Mouse (Mus musculus) forebrain, postnatal 0 days (tissue): ENCODE measurements around the gene Bace1. TPM values are rescaled to one million over a fixed set of nuclear protein-coding genes. Genes with fewer than 3 reads are reported as not detected.
"Not testable (repeated sequence)": the region's sequence is repeated elsewhere in the genome, so short reads cannot be mapped to it uniquely, and the experiment has no call there.

ENCODE experiments used
- ATAC-seq: fragments of 200-750 bp; cut with Nextera tagmentation; 2 replicates; pipeline ENCODE4 v1.8.0; 2017; ENCODE audit warnings: mild to moderate bottlenecking, moderate library complexity
- DNase-seq: peaks from one replicate; pipeline ENCODE4 v3.0.0-alpha.2; 2015
- H3K27ac ChIP-seq: fragments of 300-500 bp; sonication (generic); 2 replicates; pipeline ENCODE4 v1.5.1; 2014; ENCODE audit warnings: low read depth, mild to moderate bottlenecking, antibody characterized with exemption, low read length, moderate library complexity, mixed read lengths
- H3K27me3 ChIP-seq: fragments of 300-500 bp; sonication (generic); 2 replicates; pipeline ENCODE4 v1.6.1; 2014; ENCODE audit warnings: mild to moderate bottlenecking, low read length, mixed read lengths; ENCODE audit not compliant: insufficient read depth
- H3K36me3 ChIP-seq: fragments of 300-500 bp; sonication (generic); 2 replicates; pipeline ENCODE4 v1.6.1; 2014; ENCODE audit warnings: mild to moderate bottlenecking, moderate library complexity; ENCODE audit not compliant: insufficient read depth
- H3K4me1 ChIP-seq: fragments of 300-500 bp; sonication (generic); 2 replicates; pipeline ENCODE4 v1.6.1; 2014; ENCODE audit warnings: antibody characterized with exemption; ENCODE audit not compliant: insufficient read depth
- H3K4me2 ChIP-seq: fragments of 300-500 bp; sonication (generic); 2 replicates; pipeline ENCODE4 v1.6.1; 2014; ENCODE audit warnings: low read depth, mild to moderate bottlenecking, moderate library complexity
- H3K4me3 ChIP-seq: fragments of 300-500 bp; sonication (generic); 2 replicates; pipeline ENCODE4 v1.5.1; 2014; ENCODE audit warnings: low read depth, low read length, mixed read lengths
- H3K9ac ChIP-seq: fragments of 300-500 bp; sonication (generic); 2 replicates; pipeline ENCODE4 v1.6.1; 2014; ENCODE audit warnings: mild to moderate bottlenecking
- H3K9me3 ChIP-seq: fragments of 300-500 bp; sonication (generic); 2 replicates; pipeline ENCODE4 v1.6.1; 2016; ENCODE audit warnings: low read length
- CTCF ChIP-seq: sonication (generic); IDR thresholded peaks from 2 replicates; pipeline ENCODE4 v1.5.1; 2016; ENCODE audit warnings: antibody characterized with exemption, control low read depth, low read depth
- WGBS: fragments of 180-500 bp; shearing (Covaris S2); extraction: QIAGEN DNeasy Blood & Tissue Kit; methylation state at CpG from one replicate; pipeline ENCODE4 v1.1.7; 2014; 5-methylcytosine and 5-hydroxymethylcytosine counted together
- polyA plus RNA-seq: library from polyadenylated mRNA; unstranded; fragments of >200 nt; fragmentation: Nextera tagmentation; extraction: Ambion mirVana; gene quantifications from 2 replicates; pipeline ENCODE4 v1.2.1, GENCODE M21; 2015
- total RNA-seq: library from RNA; depleted of rRNA; stranded (reverse); fragments of >200 nt; gene quantifications from 2 replicates; pipeline ENCODE4 v1.2.3, GENCODE M21; 2014

The Bace1 gene
- total and polyA plus RNA-seq, 2 experiments from 2014 or later, result 39.1 to 48.5 TPM

- H3K9me3 ChIP-seq, result no peaks in the 10 kb centered on the region
- no peak overlapping the region for H3K4me3 ChIP-seq
- no peak overlapping the region for H3K9ac ChIP-seq
- no peak overlapping the region for H3K4me2 ChIP-seq
- ATAC-seq (no peak), DNase-seq (no peak)
- H3K36me3 ChIP-seq, result no peaks in the 10 kb centered on the region
- WGBS, result 71% methylated on average over 5 of the region's 5 CpGs
- no peak for TF ChIP-seq CTCF
- H3K27me3 ChIP-seq, result no peaks in the 10 kb centered on the region
- no peak overlapping the region for H3K27ac ChIP-seq
- peaks cover 29% of the 10 kb centered on the region for H3K4me1 ChIP-seq
These were observed 4.6 kb downstream of the Bace1 start for GRCm38 (mm10) chr9:45843007-45843406.

- H3K27me3 ChIP-seq, result no peaks in the 10 kb centered on the region
- ATAC-seq (no peak), DNase-seq (no peak)
- no peak overlapping the region for H3K27ac ChIP-seq
- H3K4me3 ChIP-seq, result no peak overlapping the region
- no peak overlapping the region for H3K9ac ChIP-seq
- H3K9me3 ChIP-seq, result no peaks in the 10 kb centered on the region
- no peak for TF ChIP-seq CTCF
- H3K4me2 ChIP-seq, result no peak overlapping the region
- WGBS, result 88% methylated on average over 1 of the region's 1 CpGs
- H3K4me1 ChIP-seq, result peaks cover 29% of the 10 kb centered on the region
- H3K36me3 ChIP-seq, result no peaks in the 10 kb centered on the region
These were observed 5.4 kb downstream of the Bace1 start for GRCm38 (mm10) chr9:45843780-45844179.

DNA sequence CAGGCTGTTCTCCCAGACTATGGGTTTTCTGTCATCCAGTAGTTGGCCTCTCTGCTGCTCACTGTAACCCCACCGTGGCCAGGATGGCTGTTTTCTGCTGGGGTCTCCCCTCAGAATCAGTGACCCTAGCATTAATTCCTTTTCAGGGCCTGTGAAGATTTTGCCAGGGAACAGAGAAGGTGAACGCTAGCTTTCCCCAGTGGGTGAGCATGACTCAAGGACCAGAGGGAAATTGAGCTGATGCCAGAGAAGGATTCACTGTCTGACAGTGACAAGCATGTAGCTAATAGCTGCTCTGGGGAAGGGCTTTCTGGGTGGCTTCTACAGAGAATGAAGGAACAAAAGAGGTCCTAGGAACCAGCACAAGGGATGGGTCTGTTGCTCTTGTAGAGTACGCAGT lies 7.2 kb downstream of the Bace1 start:
- no peaks in the 10 kb centered on the region for H3K27me3 ChIP-seq
- no peak overlapping the region for H3K4me3 ChIP-seq
- peaks cover 16% of the 10 kb centered on the region; the same call in 1 of the 2 replicates for H3K4me1 ChIP-seq
- H3K9ac ChIP-seq, result no peak overlapping the region
- DNase-seq (no peak), ATAC-seq (no peak)
- H3K4me2 ChIP-seq, result no peak overlapping the region
- H3K27ac ChIP-seq, result no peak overlapping the region
- 72% methylated on average over 3 of the region's 3 CpGs for whole genome bisulfite sequencing
- no peak for TF ChIP-seq CTCF
- H3K36me3 ChIP-seq, result no peaks in the 10 kb centered on the region
- H3K9me3 ChIP-seq, result no peaks in the 10 kb centered on the region

DNA sequence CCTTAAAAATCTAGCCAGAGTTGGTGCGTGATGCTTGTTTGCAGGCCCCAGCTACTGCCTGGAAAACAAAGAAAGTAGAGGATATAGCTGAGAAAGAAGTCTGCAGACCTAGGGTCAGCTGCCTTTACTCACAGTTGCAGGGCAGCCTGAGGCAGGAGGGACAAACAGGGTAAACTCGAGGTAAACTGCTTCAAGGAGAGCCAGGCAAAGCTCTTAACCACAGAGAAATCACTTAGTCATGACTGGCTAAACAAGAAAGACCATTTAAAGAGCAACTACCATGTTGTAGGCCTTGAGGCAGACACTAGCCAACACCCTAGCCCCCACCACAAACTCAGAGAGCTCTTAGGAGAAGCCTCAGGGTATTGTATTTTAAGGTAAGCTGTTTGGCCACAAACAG lies 7.8 kb downstream of the Bace1 start:
- H3K9me3 ChIP-seq, DNase-seq, H3K36me3 ChIP-seq, H3K9ac ChIP-seq, ATAC-seq, H3K27me3 ChIP-seq, H3K4me2 ChIP-seq, H3K4me3 ChIP-seq, H3K27ac ChIP-seq: not testable (repeated sequence)
- WGBS, result 79% methylated on average over 2 of the region's 2 CpGs
- 0 out of 2 replicates have a peak, but pooled peaks cover 11% of the 10 kb centered on the region for H3K4me1 ChIP-seq

GRCm38 (mm10) chr9:45846891-45847460 lies 8.6 kb downstream of the Bace1 start:
- Histone ChIP-seq H3K9me3 (no peaks in the 10 kb centered on the region), H3K4me1 (0 out of 2 replicates have a peak, but pooled peaks cover 8% of the 10 kb centered on the region), H3K4me3 (no peak overlapping the region), H3K4me2 (no peak overlapping the region), H3K27me3 (no peaks in the 10 kb centered on the region), H3K27ac (no peak overlapping the region), H3K9ac (no peak overlapping the region), H3K36me3 (peaks cover 3% of the 10 kb centered on the region; the same call in 1 of the 2 replicates)
- no peak for TF ChIP-seq CTCF
- ATAC-seq, result no peak
- DNase-seq, result no peak
- WGBS, result 90% methylated on average over 5 of the region's 5 CpGs

DNA sequence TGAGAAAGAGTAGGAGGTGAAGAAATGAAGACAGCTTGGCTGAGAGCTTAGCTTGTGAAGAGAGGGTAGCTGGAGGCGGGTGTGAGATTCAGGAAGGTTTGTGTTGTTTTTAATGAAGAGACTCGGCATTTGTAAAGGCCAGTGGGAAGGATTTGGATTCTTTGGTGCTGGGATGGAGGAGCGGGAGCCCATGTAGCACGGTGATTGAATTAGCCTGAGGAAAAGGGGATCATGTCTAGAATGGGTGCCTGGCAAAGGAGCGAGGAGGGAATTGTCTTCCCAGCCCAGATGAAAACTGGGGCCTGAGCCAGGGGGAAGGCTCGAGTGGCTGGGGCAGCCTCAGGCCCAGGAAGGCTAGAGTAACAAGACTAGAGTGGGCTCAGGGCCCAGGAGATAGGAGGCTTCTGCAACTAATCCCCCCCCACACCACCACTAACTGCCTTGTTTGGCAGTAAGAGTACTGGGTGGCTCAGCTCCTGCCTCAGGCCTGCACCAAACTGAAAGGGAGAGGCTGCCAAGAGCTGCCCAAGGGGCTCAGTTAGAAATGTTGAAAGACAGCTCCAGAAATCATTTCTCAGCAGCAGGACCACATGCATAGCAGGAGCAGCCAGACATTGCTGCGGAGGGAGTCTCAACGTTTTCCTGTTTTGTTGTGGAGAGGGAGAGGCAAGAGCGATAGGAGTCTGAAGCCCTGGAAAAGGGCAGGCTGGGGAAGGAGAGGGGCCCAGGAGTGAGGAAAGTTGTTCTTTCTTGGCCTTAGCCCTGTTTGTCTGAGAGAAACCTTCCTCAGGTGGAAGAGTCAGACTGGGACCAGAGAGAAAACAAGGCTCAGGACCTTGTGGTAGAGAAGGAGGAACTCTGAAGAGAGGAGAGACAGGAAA lies 11.4 kb downstream of the Bace1 start:
- no peaks in the 10 kb centered on the region for H3K27me3 ChIP-seq
- peaks cover 17% of the 10 kb centered on the region for H3K36me3 ChIP-seq
- peak; percentile 43 for DNase-seq
- peak; percentile 69 for ATAC-seq
- TF ChIP-seq CTCF, result no peak
- WGBS, result 44% methylated on average over 9 of the region's 9 CpGs
- no peaks in the 10 kb centered on the region for H3K4me1 ChIP-seq
- H3K27ac ChIP-seq, result peak overlapping the region; percentile 54
- H3K4me3 ChIP-seq, result no peak overlapping the region
- no peak overlapping the region for H3K4me2 ChIP-seq
- no peaks in the 10 kb centered on the region for H3K9me3 ChIP-seq
- no peak overlapping the region; the same call in 1 of the 2 replicates for H3K9ac ChIP-seq

DNA sequence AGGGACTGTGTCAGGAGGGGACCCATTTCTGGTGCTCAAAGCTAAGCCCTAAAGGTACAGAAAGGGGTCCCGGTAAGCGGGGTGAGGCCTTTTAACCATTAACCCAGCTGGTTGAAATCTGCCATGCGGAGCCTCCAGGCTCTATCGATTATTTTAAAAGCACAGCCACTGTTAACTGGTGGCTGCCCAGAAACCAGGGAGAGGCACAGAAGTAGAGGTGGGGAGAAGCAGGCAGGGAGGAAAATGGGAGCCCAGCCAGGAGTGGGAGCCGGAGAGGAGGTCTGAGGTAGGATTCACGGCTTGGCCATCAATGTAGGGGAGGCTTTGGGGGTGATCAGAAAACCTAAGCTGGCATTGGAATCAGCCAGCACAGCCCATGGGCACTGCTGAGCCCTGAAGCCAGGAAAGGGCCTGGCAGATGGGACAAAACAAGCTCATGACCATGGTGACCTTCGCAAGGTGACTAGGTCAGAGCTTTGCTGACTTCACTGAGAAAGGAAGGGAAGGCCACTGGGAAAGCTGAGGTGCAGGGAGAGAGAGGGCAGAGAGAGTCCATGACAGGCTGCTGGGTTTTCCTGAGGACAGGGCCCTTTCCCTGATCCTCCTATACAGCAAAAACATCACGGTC lies 12.3 kb downstream of the Bace1 start:
- H3K27me3 ChIP-seq, result no peaks in the 10 kb centered on the region
- peaks cover 26% of the 10 kb centered on the region for H3K36me3 ChIP-seq
- H3K4me3 ChIP-seq, result no peak overlapping the region
- no peak overlapping the region for H3K9ac ChIP-seq
- WGBS, result 71% methylated on average over 8 of the region's 8 CpGs
- peak overlapping the region; percentile 54; the same call in 1 of the 2 replicates for H3K27ac ChIP-seq
- H3K9me3 ChIP-seq, result no peaks in the 10 kb centered on the region
- no peak overlapping the region for H3K4me2 ChIP-seq
- DNase-seq, result no peak
- H3K4me1 ChIP-seq, result no peaks in the 10 kb centered on the region
- no peak for TF ChIP-seq CTCF
- no peak for ATAC-seq
